Mouse (Mus musculus): ENCODE data around the gene Kpnb1.

GRCm38 (mm10) chr11:97175499-97175898 is 12.2 kb downstream of the Kpnb1 start:
- no peak for TF ChIP-seq CTCF (conservative IDR thresholded peaks at IDR 0.05; ENCODE audit: low read length)
- no peak for TF ChIP-seq NANOG (IDR thresholded peaks at IDR 0.05; ENCODE audit: borderline replicate concordance, low read length)

Measured in E14TG2a.4 (cell line).